Mouse (Mus musculus): ENCODE data around the gene Ifna1.
A peak's percentile ranks its signal among the peaks of the same experiment; 100 is the strongest.
"Not testable (repeated sequence)": the region's sequence is repeated elsewhere in the genome, so short reads cannot be mapped to it uniquely, and the experiment has no call there.

Ifna1 gene

DNA sequence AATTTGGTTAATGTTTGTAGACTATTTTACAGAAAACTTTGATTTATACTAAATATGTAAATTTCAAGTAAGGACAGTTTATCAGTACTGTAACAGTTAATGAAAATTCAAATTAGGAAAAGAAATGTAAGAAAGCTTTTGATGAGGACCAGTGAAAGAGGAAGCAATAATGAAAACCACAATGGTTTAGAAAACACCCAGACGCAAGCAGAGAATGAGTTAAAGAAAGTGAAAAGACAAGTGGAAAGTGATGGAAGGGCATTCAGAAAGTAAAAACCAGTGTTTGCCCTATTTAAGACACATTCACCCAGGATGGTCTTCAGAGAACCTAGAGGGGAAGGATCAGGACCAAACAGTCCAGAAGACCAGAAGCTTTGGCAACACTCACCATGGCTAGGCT is at the start of gene Ifna1:
Gene Ifna1, plus strand, starts transcription at position 390 of the 400 bp plus-strand sequence.
- DNase-seq (ENCODE audit: low read depth, low spot score): no peak

DNA sequence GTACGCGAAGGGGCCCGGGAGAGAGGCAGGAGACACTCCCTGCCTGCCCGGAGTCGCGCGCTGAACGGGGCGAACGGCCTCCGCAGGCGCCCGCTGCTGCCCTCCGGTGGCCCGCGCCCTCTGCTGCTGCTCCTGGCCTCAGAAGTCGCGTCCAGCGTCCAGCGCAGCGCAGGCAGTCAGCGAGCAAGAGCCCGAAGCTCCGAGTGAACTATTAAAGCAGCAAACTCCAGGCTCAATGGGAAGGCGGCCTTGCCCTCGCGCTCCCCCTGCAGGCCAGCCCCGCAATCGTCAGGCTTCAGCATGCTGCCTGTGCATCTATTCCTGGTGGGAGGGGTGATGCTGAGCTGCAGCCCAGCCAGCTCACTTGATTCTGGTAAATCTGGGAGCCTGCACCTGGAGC is 46.9 kb upstream of the Ifna1 start, which contains the start of gene Gm13287:
Gene Gm13287, plus strand, starts transcription at position 301 of the 400 bp plus-strand sequence.
- DNase-seq (ENCODE audit: low read depth, low spot score): not testable (repeated sequence)

DNA sequence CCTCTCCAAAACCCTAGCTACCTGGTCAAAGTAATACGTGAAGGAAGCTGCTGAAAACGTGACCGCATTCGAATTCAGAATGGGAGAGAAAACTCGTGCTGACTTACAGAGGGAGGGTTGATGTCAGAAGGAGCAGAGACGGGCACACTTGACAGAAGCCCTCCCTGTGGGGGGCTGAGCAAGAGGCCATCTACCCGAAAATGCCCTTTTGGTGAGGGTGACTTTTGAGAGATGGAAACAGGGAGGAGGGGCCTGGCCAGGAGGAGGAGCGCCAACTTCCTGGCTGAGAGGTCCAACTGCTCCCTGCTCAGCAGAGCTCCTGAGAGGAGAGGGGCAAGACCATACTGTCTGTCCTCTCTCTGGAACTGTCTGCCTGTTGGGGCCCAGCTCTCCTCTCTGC is 44.7 kb upstream of the Ifna1 start, which contains the start of gene Gm13288:
Gene Gm13288, plus strand, starts transcription at position 301 of the 400 bp plus-strand sequence.
- DNase-seq (ENCODE audit: low read depth, low spot score): not testable (repeated sequence)

DNA sequence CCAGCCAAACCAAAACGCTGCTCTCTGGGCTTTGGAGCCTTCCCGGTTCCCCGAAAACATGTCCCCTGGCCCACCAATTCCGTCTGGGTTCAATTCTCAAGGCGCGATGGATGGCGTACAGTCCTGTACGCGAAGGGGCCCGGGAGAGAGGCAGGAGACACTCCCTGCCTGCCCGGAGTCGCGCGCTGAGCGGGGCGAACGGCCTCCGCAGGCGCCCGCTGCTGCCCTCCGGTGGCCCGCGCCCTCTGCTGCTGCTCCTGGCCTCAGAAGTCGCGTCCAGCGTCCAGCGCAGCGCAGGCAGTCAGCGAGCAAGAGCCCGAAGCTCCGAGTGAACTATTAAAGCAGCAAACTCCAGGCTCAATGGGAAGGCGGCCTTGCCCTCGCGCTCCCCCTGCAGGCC is 44.1 kb upstream of the Ifna1 start:
- DNase-seq (ENCODE audit: low read depth, low spot score): not testable (repeated sequence)

DNA sequence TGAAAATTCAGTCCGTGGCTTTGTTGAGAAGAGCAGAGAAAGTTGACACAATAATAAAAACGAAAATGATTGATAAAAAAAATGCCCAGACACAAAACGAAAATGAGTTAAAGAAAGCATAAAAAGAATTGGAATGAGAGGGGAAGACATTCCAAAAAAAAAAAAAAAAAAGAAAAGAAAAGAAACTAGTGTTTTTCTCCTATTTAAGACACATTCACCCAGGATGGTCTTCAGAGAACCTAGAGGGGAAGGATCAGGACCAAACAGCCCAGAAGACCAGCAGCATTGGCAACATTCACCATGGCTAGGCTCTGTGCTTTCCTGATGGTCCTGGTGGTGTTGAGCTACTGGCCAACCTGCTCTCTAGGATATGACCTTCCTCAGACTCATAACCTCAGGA is 34.0 kb upstream of the Ifna1 start, which contains the start of gene Ifna7:
Gene Ifna7, plus strand, starts transcription at position 301 of the 400 bp plus-strand sequence.
- no peak for DNase-seq (ENCODE audit: low read depth, low spot score)

DNA sequence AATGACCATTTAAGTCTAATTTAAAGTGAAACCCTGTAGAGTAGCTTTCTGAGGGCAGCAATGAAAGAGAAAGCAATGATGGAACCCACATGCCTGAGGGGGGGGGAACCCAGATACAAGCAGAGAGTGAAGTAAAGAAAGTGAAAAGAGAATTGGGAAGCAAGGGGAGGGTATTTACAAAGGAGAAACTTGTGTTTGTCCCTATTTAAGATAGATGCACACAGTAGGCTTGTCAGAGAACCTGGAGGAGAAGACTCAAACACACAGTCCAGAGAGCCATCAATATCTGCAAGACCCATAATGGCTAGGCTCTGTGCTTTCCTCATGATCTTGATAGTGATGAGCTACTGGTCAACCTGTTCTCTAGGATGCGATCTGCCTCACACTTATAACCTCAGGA is 30.2 kb upstream of the Ifna1 start, which contains the start of gene Ifna11:
Gene Ifna11, plus strand, starts transcription at position 301 of the 400 bp plus-strand sequence.
- no peak for DNase-seq (ENCODE audit: low read depth, low spot score)

DNA sequence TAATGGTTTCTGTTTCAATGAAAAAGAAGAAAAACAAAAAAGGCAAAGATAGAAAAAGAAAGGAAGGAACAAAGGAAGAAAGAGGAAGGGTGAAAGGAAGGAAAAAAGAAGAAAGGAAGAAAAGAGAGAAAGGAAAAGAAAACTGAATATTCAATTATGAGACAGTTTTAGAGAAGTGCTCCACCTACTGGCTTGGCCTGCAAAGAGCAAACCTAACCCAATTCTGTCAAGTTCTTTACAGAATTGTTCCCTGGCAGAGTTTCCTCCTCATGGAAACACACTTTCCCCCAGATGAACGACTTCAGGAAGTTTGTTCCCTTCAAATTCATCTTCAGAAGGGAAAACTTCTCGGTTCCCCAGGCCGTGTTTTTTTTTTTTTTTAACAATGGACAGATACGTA is 26.9 kb upstream of the Ifna1 start:
- no peak for DNase-seq (ENCODE audit: low read depth, low spot score)

DNA sequence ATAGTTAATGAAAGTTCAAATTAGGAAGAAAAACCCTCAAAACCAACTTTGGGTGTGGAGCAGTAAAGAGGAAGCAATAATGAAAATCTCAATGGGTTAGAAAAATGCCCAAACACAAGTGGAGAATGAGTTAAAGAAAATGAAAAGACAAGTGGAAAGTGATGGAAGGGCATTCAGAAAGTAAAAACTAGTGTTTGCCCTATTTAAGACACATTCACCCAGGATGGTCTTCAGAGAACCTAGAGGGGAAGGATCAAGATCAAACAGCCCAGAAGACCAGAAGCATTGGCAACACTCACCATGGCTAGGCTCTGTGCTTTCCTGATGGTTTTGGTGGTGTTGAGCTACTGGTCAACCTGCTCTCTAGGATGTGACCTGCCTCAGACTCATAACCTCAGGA is 22.8 kb upstream of the Ifna1 start, which contains the start of gene Ifna6:
Gene Ifna6, plus strand, starts transcription at position 301 of the 400 bp plus-strand sequence.
- not testable (repeated sequence) for DNase-seq (ENCODE audit: low read depth, low spot score)

DNA sequence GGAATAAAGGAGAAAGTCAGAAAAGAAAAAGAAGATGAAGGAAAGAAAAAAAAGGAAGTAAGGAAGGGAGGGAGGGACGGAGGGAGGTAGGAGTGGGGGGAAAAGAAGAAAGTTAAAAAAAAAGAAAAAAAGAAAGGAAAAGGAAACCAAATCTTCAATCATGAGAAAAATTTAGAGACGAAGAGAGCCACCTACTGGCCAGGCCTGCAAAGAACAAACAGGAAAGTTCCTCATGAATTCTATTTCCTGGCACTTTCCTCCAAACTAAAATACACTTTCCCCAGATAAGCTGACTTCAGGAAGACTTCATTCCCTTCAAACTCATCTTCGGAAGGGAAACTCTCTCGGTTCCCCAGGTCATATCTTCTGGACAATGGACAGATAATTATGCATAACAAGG is 19.4 kb upstream of the Ifna1 start:
- no peak for DNase-seq (ENCODE audit: low read depth, low spot score)

DNA sequence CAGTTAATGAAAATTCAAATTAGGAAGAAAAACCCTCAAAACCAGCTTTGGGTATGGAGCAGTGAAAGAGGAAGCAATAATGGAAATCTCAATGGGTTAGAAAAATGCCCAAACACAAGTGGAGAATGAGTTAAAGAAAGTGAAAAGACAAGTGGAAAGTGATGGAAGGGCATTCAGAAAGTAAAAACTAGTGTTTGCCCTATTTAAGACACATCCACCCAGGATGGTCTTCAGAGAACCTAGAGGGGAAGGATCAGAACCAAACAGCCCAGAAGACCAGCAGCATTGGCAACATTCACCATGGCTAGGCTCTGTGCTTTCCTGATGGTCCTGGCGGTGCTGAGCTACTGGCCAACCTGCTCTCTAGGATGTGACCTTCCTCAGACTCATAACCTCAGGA is 14.7 kb upstream of the Ifna1 start, which contains the start of gene Ifna5:
Gene Ifna5, plus strand, starts transcription at position 301 of the 400 bp plus-strand sequence.
- not testable (repeated sequence) for DNase-seq (ENCODE audit: low read depth, low spot score)

DNA sequence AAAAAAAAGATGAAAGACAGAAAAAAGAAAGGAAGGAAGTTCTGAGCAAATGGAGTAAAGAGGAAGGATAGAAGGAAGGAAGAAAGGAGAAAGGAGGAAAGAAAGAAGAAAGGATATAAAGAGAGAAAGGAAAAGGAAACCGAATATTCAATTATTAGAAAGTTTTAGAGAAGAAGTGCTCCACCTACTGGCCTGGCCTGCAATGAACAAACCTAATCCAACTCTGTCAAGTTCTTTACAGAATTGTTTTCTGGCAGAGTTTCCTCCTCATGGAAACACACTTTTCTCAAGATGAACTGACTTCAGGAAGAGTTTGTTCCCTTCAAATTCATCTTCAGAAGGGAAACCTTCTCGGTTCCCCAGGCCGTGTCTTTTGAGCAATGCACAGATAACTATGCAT is 11.1 kb upstream of the Ifna1 start:
- DNase-seq (ENCODE audit: low read depth, low spot score): no peak

DNA sequence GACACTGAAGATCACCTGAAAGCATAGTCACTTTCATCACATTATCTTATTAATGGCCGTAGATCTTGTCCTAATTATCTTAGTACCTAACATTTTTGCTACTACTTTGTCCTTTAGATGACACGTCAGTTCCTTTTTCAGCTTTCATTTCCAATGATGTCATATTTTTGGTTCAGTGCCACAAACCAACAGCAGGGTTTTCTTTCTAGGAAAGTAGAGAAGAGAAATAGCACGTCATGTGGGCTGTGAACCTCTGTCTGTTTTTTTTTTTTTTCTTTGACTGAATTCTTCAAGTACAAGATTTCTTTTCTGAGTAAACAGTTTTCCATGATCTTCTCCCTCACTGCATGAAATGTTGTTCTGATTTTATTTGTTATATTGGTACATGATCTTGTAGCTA is 9.8 kb upstream of the Ifna1 start:
- DNase-seq (ENCODE audit: low read depth, low spot score): no peak

DNA sequence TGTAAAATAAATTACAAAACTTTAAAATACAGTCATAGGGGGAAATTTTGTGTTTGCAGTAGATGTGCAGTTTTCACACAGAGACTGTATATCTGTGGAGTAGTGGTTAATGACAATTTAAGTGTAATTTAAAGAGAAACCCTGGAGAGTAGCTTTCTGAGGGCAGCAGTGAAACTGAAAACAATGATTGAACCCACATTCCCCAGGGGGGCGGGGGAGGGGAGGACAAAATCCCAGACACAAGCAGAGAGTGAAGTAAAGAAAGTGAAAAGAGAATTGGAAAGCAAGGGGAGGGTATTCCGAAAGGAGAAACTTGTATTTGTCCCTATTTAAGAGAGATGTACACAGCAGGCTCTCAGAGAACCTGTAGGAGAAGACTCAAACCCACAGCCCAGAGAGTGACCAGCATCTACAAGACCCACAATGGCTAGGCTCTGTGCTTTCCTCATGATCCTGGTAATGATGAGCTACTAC is 8.4 kb upstream of the Ifna1 start, which contains the start of gene Ifna4:
Gene Ifna4, plus strand, starts transcription at position 424 of the 474 bp plus-strand sequence.
- no peak for DNase-seq (ENCODE audit: low read depth, low spot score)

DNA sequence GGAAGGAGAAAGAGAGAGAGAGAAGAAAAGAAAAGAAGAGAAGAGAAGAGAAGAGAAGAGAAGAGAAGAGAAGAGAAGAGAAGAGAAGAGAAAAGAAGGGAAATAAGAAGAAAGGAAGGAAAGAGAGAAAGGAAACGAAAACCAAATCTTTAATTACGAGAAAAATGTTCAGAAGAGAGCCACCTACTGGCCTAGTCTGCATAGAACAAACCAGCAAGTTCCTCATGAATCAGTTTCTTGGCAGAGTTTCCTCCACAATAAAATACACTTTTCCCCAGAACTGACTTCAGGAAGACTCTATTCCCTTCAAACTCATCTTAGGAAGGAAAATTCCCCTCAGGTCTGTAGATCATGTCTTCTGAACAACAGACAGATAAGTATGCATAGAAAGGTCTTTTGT is 4.6 kb upstream of the Ifna1 start:
- no peak for DNase-seq (ENCODE audit: low read depth, low spot score)

DNA sequence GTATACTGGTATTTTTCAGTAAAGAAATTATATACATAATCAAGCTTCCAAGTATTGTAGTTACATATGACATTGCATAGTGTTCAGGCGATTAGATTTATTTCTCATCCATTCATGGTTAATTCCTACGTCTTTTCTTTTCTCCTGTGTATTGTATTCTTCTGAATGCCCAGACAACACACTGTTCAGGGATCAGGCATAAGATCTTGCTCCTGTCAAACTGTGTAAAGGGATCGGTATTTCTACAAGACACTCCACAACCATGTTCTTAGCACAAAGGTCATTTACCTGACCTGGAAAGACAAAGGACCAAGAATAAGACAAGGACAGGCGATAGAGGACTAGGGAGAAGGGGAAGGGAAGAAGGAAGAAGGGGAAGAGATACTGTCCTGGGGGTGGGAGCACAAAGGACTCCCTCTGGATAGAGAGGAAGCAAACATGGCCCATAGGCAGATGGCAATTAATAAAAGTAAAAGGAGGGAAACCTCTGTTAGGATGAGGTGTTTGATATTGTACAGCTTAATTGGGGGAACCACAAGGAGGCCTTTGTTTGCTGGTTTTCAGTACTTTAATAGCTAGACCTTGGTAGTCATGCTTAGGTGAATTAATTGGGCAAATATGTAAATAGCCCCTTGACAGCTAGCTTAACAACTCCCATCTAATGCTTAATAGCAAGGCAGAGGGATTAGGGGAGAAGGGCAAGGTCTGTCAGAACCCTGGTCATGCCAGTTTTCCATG is 1.3 kb downstream of the Ifna1 start:
- no peak for DNase-seq (ENCODE audit: low read depth, low spot score)

DNA sequence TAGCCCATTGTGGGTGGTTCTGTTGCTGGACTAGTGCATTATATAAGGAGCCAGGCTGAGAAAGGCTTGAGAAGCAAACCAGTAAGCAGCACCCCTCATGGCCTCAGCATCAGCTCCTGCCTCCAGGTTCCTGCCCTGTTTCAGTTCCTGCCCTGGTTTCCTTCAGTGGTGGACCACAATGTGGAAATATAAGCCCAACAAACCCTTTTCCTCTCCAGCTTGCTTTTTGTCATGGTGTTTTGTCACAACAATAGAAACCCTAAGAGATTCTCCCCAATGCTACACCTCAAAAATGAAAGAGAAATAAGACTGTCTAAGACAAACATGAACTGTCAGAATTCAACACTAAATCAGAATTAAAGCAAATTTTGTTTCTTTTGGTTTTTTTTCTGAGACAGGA is 9.3 kb downstream of the Ifna1 start:
- DNase-seq (ENCODE audit: low read depth, low spot score): no peak

DNA sequence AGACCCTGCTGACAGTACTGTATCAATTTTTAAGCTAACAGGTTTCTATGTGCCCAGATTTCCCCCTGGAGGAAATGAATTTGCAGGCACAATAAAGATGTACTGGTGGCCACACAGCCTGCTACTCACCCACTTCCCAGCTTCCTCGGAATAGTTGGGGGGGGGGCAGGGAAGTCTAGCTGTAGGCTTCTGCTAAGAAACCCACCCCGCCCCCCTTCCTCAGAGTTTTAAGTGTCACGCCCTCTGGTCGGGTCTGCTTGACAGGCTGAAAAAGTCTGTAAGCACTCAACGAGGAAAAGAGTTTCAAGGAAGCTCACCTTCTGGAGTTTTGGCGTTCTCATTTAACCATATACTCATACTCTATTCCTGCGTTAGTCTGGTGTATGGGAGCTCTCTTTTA is 13.4 kb downstream of the Ifna1 start:
- no peak for DNase-seq (ENCODE audit: low read depth, low spot score)

DNA sequence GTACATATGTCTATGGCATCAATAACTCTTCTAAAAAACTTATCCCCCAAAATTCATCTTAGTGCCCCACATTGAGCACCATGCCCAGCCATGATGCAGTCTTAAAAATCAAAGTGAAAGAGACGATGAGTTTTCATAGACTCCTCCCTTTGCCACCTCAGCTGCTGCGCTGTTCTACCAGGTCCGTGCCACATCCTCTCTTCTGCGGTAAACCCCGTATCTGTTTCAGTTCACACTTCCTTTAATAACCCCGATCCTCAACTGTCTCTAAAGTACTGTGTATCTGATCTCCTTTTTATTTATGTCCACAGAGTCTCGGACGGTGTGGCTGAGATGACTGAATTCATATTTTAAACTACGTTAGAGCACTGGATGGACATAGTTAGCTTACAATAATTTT is 14.7 kb downstream of the Ifna1 start:
- DNase-seq (ENCODE audit: low read depth, low spot score): no peak

DNA sequence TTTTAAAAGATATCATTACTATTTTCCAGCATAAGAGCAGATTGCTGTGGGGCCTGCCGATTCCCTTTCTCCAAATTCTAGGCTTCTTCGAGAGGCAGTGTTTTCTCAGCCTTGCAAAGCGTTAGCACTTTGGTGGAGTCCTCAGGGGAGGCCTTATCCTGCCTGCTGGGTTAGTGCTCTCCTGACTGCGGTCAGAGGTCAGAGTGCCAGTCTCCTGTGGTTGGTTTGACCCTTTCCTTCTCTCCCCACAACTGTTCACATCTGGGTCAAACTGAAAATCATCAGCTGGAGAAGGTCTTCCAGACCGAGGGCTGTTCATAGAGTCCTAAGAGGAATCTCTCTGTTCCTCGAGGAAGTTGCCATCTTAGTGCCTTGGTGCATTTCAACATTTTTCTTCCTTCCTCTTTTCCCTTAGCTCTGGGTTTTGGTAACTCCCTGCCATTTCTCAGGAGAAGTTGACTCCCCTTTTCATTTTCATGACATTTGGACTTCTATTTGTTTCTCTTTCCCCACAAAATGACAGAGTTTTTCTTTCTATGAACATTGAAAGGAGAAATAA is 15.2 kb downstream of the Ifna1 start:
- DNase-seq (ENCODE audit: low read depth, low spot score): no peak

DNA sequence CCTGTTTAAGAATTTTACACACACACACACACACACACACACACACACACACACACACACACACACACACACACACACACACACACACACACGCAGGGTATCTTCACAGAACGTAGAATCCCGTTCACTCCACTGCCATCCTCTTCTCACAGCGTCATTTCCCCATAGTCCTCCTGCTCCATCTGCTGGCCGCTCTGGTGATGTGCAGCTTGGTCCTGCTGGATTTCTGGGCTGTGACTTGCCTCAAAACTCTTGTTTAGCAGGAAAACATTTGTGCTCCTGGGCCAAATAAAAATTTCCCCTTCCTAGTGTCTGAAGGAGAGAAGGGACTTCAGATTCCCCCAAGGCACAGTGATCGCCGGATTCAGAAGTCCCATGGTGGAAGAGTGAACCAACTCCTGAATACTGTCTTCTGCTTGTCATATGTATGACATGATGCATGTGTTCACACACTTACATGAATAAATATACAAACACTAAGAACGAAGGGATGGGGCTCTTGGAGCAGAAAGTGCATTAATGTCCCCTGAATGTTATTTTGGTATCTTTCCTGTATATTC is 17.6 kb downstream of the Ifna1 start:
- peak; percentile 34 for DNase-seq (ENCODE audit: low read depth, low spot score)

DNA sequence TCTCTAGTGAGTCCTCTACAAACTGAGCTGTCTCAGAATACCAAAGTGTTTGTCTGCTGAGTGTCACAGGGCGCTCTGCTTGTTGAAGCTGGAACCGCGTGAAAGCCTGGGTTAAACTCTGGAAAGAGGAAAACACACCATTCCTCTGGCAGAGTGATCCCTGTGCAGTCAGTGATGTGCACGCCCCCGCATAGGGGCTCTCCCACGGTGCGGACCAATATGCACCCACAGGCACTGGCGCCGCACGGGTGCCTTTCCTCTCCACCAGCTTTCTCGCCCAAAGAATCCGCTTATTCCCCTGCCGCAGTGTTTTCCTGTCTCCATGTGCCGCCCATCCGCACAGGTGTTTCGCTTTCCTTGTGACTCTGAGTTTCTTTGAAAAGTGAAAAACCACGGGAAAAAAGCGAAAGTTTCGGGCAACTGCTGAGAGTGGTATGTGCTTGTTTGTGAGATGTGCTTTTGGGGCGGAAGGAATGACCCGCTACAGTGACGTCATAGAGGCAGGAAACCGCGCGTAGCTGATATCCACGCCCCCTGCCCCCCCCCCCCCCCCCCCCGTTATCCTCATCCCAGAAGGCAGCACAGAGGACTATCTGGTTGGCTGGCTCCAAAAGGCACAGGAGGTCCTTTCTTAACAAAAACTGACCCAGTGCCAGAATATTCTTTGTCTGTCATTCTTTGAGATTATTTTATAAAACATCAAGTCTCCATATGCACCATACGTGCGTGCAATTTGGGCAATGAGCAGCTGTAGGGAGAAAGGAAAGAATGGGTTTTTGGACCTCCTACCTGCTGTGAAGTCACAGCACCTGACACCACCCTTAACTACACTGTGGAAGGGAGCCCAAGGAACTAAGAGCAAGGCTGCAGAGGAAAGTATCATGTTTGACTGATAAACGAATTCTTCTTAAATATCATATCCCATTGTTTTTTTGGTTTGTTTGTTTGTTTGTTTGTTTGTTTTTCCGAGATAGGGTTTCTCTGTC is 18.3 kb downstream of the Ifna1 start:
- DNase-seq (ENCODE audit: low read depth, low spot score): no peak
